Mouse (Mus musculus): ENCODE measurements around the gene Sptb.

Gene Sptb

GRCm38 (mm10) chr12:76675364-76675763, 35.0 kb downstream of the Sptb start:
- in situ Hi-C loops (cut with MboI; ENCODE audit: unreplicated experiment in 2 of 2) = no loop called here

GRCm38 (mm10) chr12:76673794-76674222, 36.5 kb downstream of the Sptb start:
- in situ Hi-C loops (cut with MboI; ENCODE audit: unreplicated experiment in 2 of 2) = no loop called here

GRCm38 (mm10) chr12:76672008-76672407, 38.3 kb downstream of the Sptb start:
- in situ Hi-C loops (cut with MboI; ENCODE audit: unreplicated experiment in 2 of 2) = no loop called here

- in situ Hi-C loops (cut with MboI; ENCODE audit: unreplicated experiment in 2 of 2) = no loop called here
Measured at GRCm38 (mm10) chr12:76670533-76671086, 39.7 kb downstream of the Sptb start.

DNA sequence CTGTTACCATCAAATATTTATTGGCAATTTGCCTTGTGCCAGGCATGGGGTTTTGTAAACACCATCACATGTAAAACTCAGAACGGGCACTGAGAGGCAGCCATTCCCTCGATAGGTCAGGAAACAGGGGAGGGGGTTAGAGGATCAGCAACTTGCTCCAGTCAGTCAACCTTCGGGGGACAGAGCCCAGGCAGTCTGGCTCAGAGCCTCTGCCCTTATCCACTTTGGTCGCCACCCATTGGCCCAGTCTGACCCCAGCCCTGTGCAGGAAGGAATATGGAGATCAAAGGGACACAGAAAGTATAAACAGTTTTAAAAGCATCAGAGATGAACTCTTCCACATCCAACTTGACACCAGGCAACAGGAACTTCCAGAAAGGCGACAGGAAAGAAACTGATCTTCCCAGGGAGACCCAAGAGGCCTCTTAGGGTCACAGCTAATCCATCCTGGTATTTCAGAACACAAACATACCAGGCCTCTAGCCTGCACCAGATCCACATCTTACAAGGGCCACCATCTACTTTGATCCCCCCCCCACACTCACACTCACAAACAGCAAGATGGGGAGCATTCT, 40.3 kb downstream of the Sptb start:
- in situ Hi-C loops (cut with MboI; ENCODE audit: unreplicated experiment in 2 of 2) = no loop called here

GRCm38 (mm10) chr12:76668654-76669419, 41.5 kb downstream of the Sptb start:
- in situ Hi-C loops (cut with MboI; ENCODE audit: unreplicated experiment in 2 of 2) = no loop called here

GRCm38 (mm10) chr12:76651788-76652345, 58.5 kb downstream of the Sptb start:
- in situ Hi-C loops (cut with MboI; ENCODE audit: unreplicated experiment in 2 of 2) = no loop called here

DNA sequence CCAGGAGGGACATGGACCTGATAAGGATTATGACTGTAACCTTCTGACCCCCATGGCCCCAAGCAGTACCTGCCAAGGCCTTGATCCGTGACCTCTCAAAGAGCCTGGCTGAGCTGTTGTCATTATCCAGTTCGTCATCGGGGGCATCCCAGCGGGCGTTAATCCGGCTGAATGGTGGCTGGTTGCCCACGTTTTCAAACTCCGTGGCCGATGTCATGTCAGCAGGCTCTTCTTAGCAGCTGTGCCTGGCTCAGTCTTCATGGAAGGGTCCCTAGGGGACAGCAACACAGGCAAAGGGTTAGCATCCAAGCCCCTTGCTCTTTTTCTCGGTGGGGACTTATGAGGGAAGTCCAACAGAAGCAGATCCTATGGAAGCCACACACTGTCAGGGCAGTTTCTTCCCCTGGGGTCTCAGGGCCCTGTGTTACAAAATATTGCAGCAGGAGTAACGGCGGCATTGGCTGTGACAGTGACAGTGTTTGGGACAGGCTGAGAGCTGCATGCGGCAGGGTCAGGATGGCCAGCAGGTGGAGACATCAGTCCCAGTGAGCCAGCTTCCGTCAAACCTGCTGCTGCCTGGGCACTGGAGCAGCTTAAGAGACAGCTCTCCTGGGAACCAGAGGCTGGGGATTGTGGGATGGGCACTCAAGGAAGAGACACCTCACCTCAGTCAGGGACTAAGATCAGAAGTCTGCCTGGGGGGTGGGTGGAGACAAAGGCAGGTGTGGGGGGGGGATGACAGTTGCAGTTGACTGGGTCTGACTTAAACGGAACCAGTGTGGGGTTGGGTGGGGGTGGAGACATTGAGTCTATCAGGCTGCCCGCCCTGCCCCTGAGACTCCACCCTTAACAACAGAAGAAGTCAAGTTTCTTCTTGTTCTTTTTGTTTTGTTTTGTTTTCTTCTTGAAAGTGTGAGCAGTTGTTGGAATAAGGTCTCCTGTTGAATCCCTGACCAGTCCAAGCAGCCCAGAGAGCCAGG, 60.3 kb downstream of the Sptb start:
- in situ Hi-C loops (cut with MboI; ENCODE audit: unreplicated experiment in 2 of 2) = no loop called here

GRCm38 (mm10) chr12:76645222-76646110, 64.9 kb downstream of the Sptb start:
- in situ Hi-C loops (cut with MboI; ENCODE audit: unreplicated experiment in 2 of 2) = no loop called here

DNA sequence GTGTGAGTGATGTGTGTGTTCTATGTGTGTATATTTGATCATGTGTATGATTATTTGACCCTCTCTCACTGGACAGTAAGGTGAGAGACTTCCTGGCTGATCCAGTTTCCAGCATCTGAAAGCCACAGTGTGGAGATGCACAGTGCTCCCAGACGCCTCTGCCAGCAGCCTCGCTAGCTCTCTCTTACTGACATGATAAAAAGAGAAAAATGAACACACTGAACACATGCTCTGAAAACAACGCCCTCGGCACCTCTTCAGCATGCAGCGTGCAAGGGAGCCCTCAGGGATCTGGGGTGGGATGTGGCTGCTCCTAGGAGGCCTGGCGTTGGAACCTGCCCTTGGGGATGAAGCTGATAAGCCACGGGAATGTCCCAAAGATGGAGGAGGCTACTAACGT, 66.7 kb downstream of the Sptb start:
- in situ Hi-C loops (cut with MboI; ENCODE audit: unreplicated experiment in 2 of 2) = no loop called here

DNA sequence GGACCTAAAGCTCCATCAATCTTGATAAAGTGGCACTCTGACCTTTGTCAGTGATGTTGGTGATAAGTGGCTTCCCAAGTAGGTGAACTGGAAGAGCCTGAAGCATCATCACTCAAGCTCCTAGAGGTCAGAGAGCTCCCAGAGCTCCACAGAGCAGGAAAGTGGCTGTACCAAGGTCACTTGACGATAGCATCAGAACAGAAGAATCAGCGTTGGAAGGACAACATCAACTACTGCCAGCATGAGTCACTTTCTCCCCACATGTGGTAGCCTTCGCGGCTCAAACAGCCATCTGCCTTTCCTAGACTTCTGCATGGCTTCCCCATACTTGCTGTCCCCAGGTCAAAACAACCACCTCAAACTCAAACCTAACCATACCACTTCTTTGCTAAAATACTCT, 67.7 kb downstream of the Sptb start:
- in situ Hi-C loops (cut with MboI; ENCODE audit: unreplicated experiment in 2 of 2) = no loop called here

DNA sequence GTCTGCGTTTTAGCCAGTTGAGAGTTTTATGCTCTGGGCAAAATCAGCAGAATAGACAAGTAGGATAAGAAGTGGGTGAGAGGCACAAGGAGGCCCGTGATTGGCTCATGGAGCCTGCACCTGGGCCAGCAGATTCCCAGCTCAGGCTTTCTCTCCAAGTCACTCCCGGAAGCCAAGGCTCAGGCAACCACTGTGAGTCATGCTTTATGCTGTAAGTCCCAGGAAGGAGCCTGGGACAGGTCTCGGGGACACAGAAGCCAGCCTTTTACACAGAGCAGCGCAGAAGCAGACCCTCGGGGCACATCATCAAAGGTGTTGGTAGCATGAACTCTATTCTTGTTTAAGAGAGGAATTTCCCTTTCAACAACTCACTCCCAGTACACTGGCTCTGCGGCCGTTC, 69.7 kb downstream of the Sptb start:
- in situ Hi-C loops (cut with MboI; ENCODE audit: unreplicated experiment in 2 of 2) = no loop called here

- in situ Hi-C loops (cut with MboI; ENCODE audit: unreplicated experiment in 2 of 2) = no loop called here
Measured at GRCm38 (mm10) chr12:76634899-76635693, 75.3 kb downstream of the Sptb start.

GRCm38 (mm10) chr12:76623374-76623773, 87.0 kb downstream of the Sptb start:
- in situ Hi-C loops (cut with MboI; ENCODE audit: unreplicated experiment in 2 of 2) = no loop called here

- in situ Hi-C loops (cut with MboI; ENCODE audit: unreplicated experiment in 2 of 2) = no loop called here
Measured at GRCm38 (mm10) chr12:76619847-76620246, 90.5 kb downstream of the Sptb start.

DNA sequence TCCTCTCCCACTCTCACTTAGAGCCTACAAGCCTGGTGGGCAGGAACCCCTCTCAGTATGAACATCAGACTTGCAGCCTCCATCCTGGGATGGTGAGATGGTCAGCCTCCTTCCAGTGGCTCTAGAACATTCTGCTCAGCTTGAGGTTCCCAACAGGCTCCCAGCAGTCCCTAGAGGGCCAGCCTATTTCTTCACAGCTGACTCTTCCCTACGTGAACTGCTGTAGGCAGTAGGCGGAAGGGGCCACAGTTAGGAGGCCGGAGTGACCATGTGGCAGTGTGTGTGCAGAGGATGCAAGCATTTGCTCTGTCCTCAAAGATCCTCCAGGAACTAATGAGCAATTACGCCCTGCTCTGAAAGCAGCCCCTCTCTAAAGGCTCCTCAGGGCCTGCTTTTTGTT, 92.2 kb downstream of the Sptb start:
- in situ Hi-C loops (cut with MboI; ENCODE audit: unreplicated experiment in 2 of 2) = no loop called here

- in situ Hi-C loops (cut with MboI; ENCODE audit: unreplicated experiment in 2 of 2) = no loop called here
Measured at GRCm38 (mm10) chr12:76615580-76615937, 94.8 kb downstream of the Sptb start.

DNA sequence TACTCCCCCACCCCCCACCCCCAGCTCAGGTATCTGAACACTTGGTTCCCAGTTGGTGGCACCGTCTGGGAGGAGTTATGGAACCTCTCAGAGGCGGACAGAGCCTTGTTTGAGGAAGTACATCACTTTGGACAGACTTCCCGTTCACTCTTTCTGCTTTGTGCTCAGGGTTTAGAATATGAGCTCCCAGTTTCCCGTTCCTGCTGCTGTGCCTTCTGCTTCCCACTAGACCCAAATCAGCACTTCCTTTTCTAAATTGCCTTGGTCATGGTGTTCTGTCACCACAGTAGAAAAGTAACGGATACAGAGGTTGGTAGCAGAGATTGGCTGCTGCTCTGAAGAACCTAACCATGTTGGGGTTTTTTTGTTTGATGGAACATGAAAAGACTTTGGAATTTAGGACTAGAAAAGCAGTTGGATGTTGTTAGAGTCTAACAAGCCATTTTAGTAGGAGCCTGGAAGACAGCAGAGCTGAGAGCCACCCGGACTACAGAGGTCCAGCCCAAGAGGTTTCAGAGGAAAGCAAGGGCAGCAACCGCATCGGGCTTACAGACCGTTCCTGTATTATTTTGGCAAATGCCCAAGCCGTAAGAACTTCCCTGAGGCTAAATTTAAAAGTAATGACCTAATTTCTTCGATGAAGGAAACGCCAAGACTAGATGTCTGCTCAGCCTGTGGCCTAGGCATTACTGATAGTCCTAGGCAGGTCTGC, 95.3 kb downstream of the Sptb start:
- in situ Hi-C loops (cut with MboI; ENCODE audit: unreplicated experiment in 2 of 2) = no loop called here

Data from v-Abl transformed pro-B cells (cell line).